ENCODE assay signal across 12 mouse cellular contexts in genomic region chr7:30286701-30287410, GRCm38 (mm10). TPM values are rescaled to one million over a fixed set of nuclear protein-coding genes. Genes with fewer than 3 reads are reported as not detected.
DNase-seq lines count a peak whose midpoint lies in the region; ATAC-seq and TF ChIP-seq lines count a peak whose summit lies in the region.
"Had no signal": no experiment of that assay in that cellular context is flagged by ENCODE, and none has a peak within 500 bp of the region (broad histone marks: within the 10 kb centered on the region; RNA-seq: fewer than 3 reads in every experiment).

No protein-coding gene starts in this region.

- H3K4me2 ChIP-seq in kidney, embryonic 16.5 days (replicated peaks; ENCODE audit: low read depth, low read length) = no peak overlapping the region
- H3K4me2 ChIP-seq: embryonic facial prominence, embryonic 15.5 days had no signal

- no peak for TF ChIP-seq CTCF in cerebellum, adult 2 months (IDR thresholded peaks at IDR 0.05; ENCODE audit: borderline replicate concordance, insufficient read depth, low read depth, low read length)

- no peaks in the 10 kb centered on the region for H3K36me3 ChIP-seq in kidney, embryonic 16.5 days (ENCODE audit: insufficient read depth, low read length)
- no peaks in the 10 kb centered on the region for H3K36me3 ChIP-seq in ES-E14 (ENCODE audit: control insufficient read depth, insufficient read depth, low read length, poor library complexity, severe bottlenecking)
- H3K36me3 ChIP-seq: embryonic facial prominence, embryonic 15.5 days had no signal

- peaks cover 7% of the 10 kb centered on the region for H3K4me1 ChIP-seq in kidney, embryonic 16.5 days (ENCODE audit: insufficient read depth, low read length)
- H3K4me1 ChIP-seq in ES-E14 (ENCODE audit: control insufficient read depth in 2 of 2, insufficient read depth in 2 of 2, low read length in 2 of 2, poor library complexity in 1 of 2) = peaks cover 0 to 11% of the 10 kb centered on the region in 2 experiments; a peak in 1 of 4 replicates
- H3K4me1 ChIP-seq in cerebellum, adult 2 months (ENCODE audit: control insufficient read depth, insufficient read depth, low read length) = peaks cover 35% of the 10 kb centered on the region

- H3K9me3 ChIP-seq in kidney, embryonic 16.5 days (ENCODE audit: low read length) = no peaks in the 10 kb centered on the region
- H3K9me3 ChIP-seq in ES-E14 (ENCODE audit: control insufficient read depth, insufficient read depth, low read depth, low read length) = no peaks in the 10 kb centered on the region
- H3K9me3 ChIP-seq: embryonic facial prominence, embryonic 15.5 days had no signal

- peak; percentile 56 for DNase-seq in adrenal gland, postnatal 10 days
- DNase-seq in adrenal gland, adult 18-20 months (ENCODE audit: low spot score in 2 of 2) = no peak
- DNase-seq in kidney, postnatal 14 days = peak; percentile 57
- DNase-seq in ES-E14 (ENCODE audit: low read depth, low spot score) (no peak), MN1 (ENCODE audit: low spot score) (no peak)
- DNase-seq in cerebellum, adult 2 months = peak; percentile 87 to 95
- no peak for DNase-seq in retina, postnatal 1 day
- DNase-seq: lung, adult 2 months had no signal

- TF ChIP-seq POLR2A in cerebellum, adult 2 months (IDR thresholded peaks at IDR 0.05; ENCODE audit: borderline replicate concordance, insufficient read depth, low read length) = no peak

- H3K27me3 ChIP-seq in kidney, embryonic 16.5 days (ENCODE audit: insufficient read depth, low read length) = no peaks in the 10 kb centered on the region
- H3K27me3 ChIP-seq in cerebellum, adult 2 months (ENCODE audit: control insufficient read depth, insufficient read depth, low read length) = no peaks in the 10 kb centered on the region
- H3K27me3 ChIP-seq: embryonic facial prominence, embryonic 15.5 days had no signal

- H3K27ac ChIP-seq in kidney, embryonic 16.5 days (ENCODE audit: low read length) = no peak overlapping the region
- no peak overlapping the region for H3K27ac ChIP-seq in ES-E14 (ENCODE audit: insufficient read depth, low read depth, low read length, poor library complexity, severe bottlenecking)
- peak overlapping the region; percentile 51 for H3K27ac ChIP-seq in cerebellum, adult 2 months (ENCODE audit: insufficient read depth, low read length)
- H3K27ac ChIP-seq: embryonic facial prominence, embryonic 15.5 days had no signal

- no peak for ATAC-seq in kidney, embryonic 16.5 days (ENCODE audit: low FRiP score, low TSS enrichment)
- ATAC-seq: inflammation-experienced regulatory T-cells, adult 6 months had no signal

- H3K9ac ChIP-seq in kidney, embryonic 16.5 days (replicated peaks; ENCODE audit: low read length) = no peak overlapping the region
- H3K9ac ChIP-seq in ES-E14 (ENCODE audit: insufficient read depth, low read depth, low read length, poor library complexity, severe bottlenecking) = no peak overlapping the region
- H3K9ac ChIP-seq: embryonic facial prominence, embryonic 15.5 days had no signal

- 61% methylated on average over 8 of the region's 8 CpGs for WGBS in kidney, embryonic 16.5 days
- WGBS in cerebellum, adult 2 months = 17% methylated on average over 8 of the region's 8 CpGs

- in situ Hi-C loops in ES-E14 (cut with MboI; ENCODE audit: low sequenced_read_pairs in 2 of 2, unreplicated experiment in 2 of 2) = no loop called here

- H3K4me3 ChIP-seq in kidney, embryonic 16.5 days (ENCODE audit: low read length) = no peak overlapping the region
- no peak overlapping the region for H3K4me3 ChIP-seq in ES-E14 (ENCODE audit: insufficient read depth in 1 of 2, low read depth in 1 of 2, low read length in 2 of 2, poor library complexity in 1 of 2, severe bottlenecking in 1 of 2)
- no peak overlapping the region for H3K4me3 ChIP-seq in cerebellum, adult 2 months (replicated peaks; ENCODE audit: insufficient read depth, low read depth, low read length)
- H3K4me3 ChIP-seq: embryonic facial prominence, embryonic 15.5 days had no signal

TF ChIP-seq in ES-E14, 5 proteins besides CTCF, POLR2A, EP300 and RAD21:
- TF ChIP-seq ZNF384 (IDR thresholded peaks at IDR 0.05; ENCODE audit: low read depth, low read length) (peak; percentile 74), CHD2 (IDR thresholded peaks at IDR 0.05; ENCODE audit: low read depth, low read length) (no peak)

RNA-seq across cellular contexts. Expression of gene Clip3, which starts 4.7 kb away (rescaled TPM):
- total RNA-seq in adrenal gland, postnatal 10 days (2021) = 10 to 100 TPM; 31.6 to 36.5 TPM
- 10 to 100 TPM; 22.6 to 24.3 TPM for total RNA-seq in adrenal gland, adult 18-20 months (2021)
- 27.2 and 45.3 TPM in 2 replicates for polyA plus RNA-seq in kidney, embryonic 16.5 days (2015; fragmentation: Nextera tagmentation; extraction: Ambion mirVana)
- total RNA-seq in ES-E14 (2012; rRNA removed) = 4.4 and 5.4 TPM in 2 replicates
- polyA plus RNA-seq in cerebellum, adult 2 months (2012; rRNA removed) = 726 and 810 TPM in 2 replicates
- total RNA-seq: monocyte, adult 5-6 weeks had no signal

RNA-seq across cellular contexts. Expression of gene Wdr62, which starts 6.6 kb away (rescaled TPM):
- total RNA-seq in adrenal gland, postnatal 10 days (2021) = 10 to 100 TPM; 12.1 to 14.3 TPM
- 1 to 10 TPM; 4.9 to 6.7 TPM for total RNA-seq in adrenal gland, adult 18-20 months (2021)
- polyA plus RNA-seq in kidney, embryonic 16.5 days (2015; fragmentation: Nextera tagmentation; extraction: Ambion mirVana) = 9.7 and 10.8 TPM in 2 replicates
- 21.6 and 30.5 TPM in 2 replicates for total RNA-seq in ES-E14 (2012; rRNA removed)
- 3.8 and 4.6 TPM in 2 replicates for polyA plus RNA-seq in cerebellum, adult 2 months (2012; rRNA removed)

RNA-seq across cellular contexts. Expression of gene Thap8, which starts 7.0 kb away (rescaled TPM):
- under 1 TPM; 0.61 to 0.63 TPM for total RNA-seq in adrenal gland, postnatal 10 days (2021)
- under 1 TPM; 0.38 to 0.46 TPM for total RNA-seq in adrenal gland, adult 18-20 months (2021)
- polyA plus RNA-seq in kidney, embryonic 16.5 days (2015; fragmentation: Nextera tagmentation; extraction: Ambion mirVana) = 0.27 and 0.57 TPM in 2 replicates
- 1.2 and 2.7 TPM in 2 replicates for total RNA-seq in ES-E14 (2012; rRNA removed)
- 0.16 TPM in 1 of 2 replicates, not detected in the other for polyA plus RNA-seq in cerebellum, adult 2 months (2012; rRNA removed)

RNA-seq across cellular contexts. Expression of gene Alkbh6, which starts 21.7 kb away (rescaled TPM):
- total RNA-seq in adrenal gland, postnatal 10 days (2021) = 10 to 100 TPM; 46.8 to 49.0 TPM
- 10 to 100 TPM; 56.3 to 74.8 TPM for total RNA-seq in adrenal gland, adult 18-20 months (2021)
- 106 and 107 TPM in 2 replicates for polyA plus RNA-seq in kidney, embryonic 16.5 days (2015; fragmentation: Nextera tagmentation; extraction: Ambion mirVana)
- total RNA-seq in ES-E14 (2012; rRNA removed) = 24.5 and 37.8 TPM in 2 replicates
- 197 and 214 TPM in 2 replicates for polyA plus RNA-seq in cerebellum, adult 2 months (2012; rRNA removed)

RNA-seq across cellular contexts. Expression of gene Syne4, which starts 27.8 kb away (rescaled TPM):
- 10 to 100 TPM; 17.6 to 22.3 TPM for total RNA-seq in adrenal gland, postnatal 10 days (2021)
- 10 to 100 TPM; 21.8 to 31.5 TPM for total RNA-seq in adrenal gland, adult 18-20 months (2021)
- polyA plus RNA-seq in kidney, embryonic 16.5 days (2015; fragmentation: Nextera tagmentation; extraction: Ambion mirVana) = 129 and 136 TPM in 2 replicates
- total RNA-seq in ES-E14 (2012; rRNA removed) = 14.5 and 25.5 TPM in 2 replicates
- polyA plus RNA-seq in cerebellum, adult 2 months (2012; rRNA removed) = 63.4 and 63.8 TPM in 2 replicates

Comparison
In these comparisons a context has a peak if more than half of its experiments do, and no peak if none do; other contexts are left out.
1. DNase-seq: peak in adrenal gland, postnatal 10 days (single experiment), kidney, postnatal 14 days (single experiment) and cerebellum, adult 2 months (2 of 2); none in adrenal gland, adult 18-20 months (0 of 2), ES-E14 (single experiment), MN1 (single experiment) and retina, postnatal 1 day (single experiment).